Mouse (Mus musculus) limb, embryonic 14.5 days (tissue): ENCODE data around the gene Pheta1. TPM values are rescaled to one million over a fixed set of nuclear protein-coding genes. Genes with fewer than 3 reads are reported as not detected.

Experiments
- ATAC-seq: fragments of 200-750 bp; cut with Nextera tagmentation; 2 replicates; pipeline ENCODE4 v1.8.0; 2017; ENCODE audit warnings: low read depth, moderate number of reproducible peaks, moderate TSS enrichment; ENCODE audit not compliant: low FRiP score
- DNase-seq: peaks from one replicate; pipeline ENCODE4 v3.0.0-alpha.2; 2015; ENCODE audit warnings: low spot score
- H3K27ac ChIP-seq: fragments of 300-500 bp; sonication (generic); replicated peaks from 2 replicates; pipeline ENCODE4 v1.5.1; 2014; ENCODE audit warnings: low read depth, mild to moderate bottlenecking, low read length, moderate library complexity, mixed read lengths
- H3K27me3 ChIP-seq: fragments of 300-500 bp; sonication (generic); 2 replicates; pipeline ENCODE4 v1.6.1; 2014; ENCODE audit warnings: low read length, mixed read lengths; ENCODE audit not compliant: control insufficient read depth, insufficient read depth
- H3K36me3 ChIP-seq: fragments of 300-500 bp; sonication (generic); 2 replicates; pipeline ENCODE4 v1.6.1; 2014; ENCODE audit warnings: mild to moderate bottlenecking, low read length, moderate library complexity, mixed read lengths; ENCODE audit not compliant: control insufficient read depth, insufficient read depth
- H3K4me1 ChIP-seq: fragments of 300-500 bp; sonication (generic); 2 replicates; pipeline ENCODE4 v1.6.1; 2014; ENCODE audit warnings: antibody characterized with exemption, low read length, mixed read lengths; ENCODE audit not compliant: control insufficient read depth, insufficient read depth
- H3K4me2 ChIP-seq: fragments of 300-500 bp; sonication (generic); replicated peaks from 2 replicates; pipeline ENCODE4 v1.6.1; 2014; ENCODE audit warnings: low read depth, mild to moderate bottlenecking, low read length, moderate library complexity; ENCODE audit not compliant: severe bottlenecking
- H3K4me3 ChIP-seq: fragments of 300-500 bp; sonication (generic); replicated peaks from 2 replicates; pipeline ENCODE4 v1.5.1; 2014; ENCODE audit warnings: low read length
- H3K9ac ChIP-seq: fragments of 300-500 bp; sonication (generic); 2 replicates; pipeline ENCODE4 v1.6.1; 2014; ENCODE audit warnings: mild to moderate bottlenecking, low read depth, low read length, moderate library complexity; ENCODE audit not compliant: severe bottlenecking
- H3K9me3 ChIP-seq: fragments of 300-500 bp; sonication (generic); 2 replicates; pipeline ENCODE4 v1.6.1; 2016; ENCODE audit warnings: low read length; ENCODE audit not compliant: control insufficient read depth
- POLR2A ChIP-seq: fragments of 200-500 bp; IDR thresholded peaks from 2 replicates; pipeline ENCODE4 v1.8.0; 2012; ENCODE audit warnings: inconsistent platforms, mild to moderate bottlenecking, moderate library complexity, borderline replicate concordance; ENCODE audit not compliant: insufficient read depth, insufficient read length; ENCODE audit errors: extremely low read depth
- WGBS: fragments of 180-500 bp; shearing (Covaris S2); extraction: QIAGEN DNeasy Blood & Tissue Kit; methylation state at CpG from one replicate; pipeline ENCODE4 v1.1.7; 2014; 5-methylcytosine and 5-hydroxymethylcytosine counted together
- microRNA-seq: library from miRNA; unstranded; fragments of <30 nt; microRNA quantifications from one replicate; pipeline ENCODE4, GENCODE M21; 2016
- polyA plus RNA-seq, 2 experiments: library from polyadenylated mRNA; depleted of rRNA in 1 of 2; stranded (reverse) in 1 of 2; unstranded in 1 of 2; fragments of >200 nt; fragmentation: Nextera tagmentation in 1 of 2; extraction: Ambion mirVana in 1 of 2; gene quantifications; 2 replicates each; pipeline versions ENCODE4 v1.2.1 to v1.2.3; 2012 to 2014

Gene Pheta1
- polyA plus RNA-seq, 2 experiments: 21.3 to 30.1 TPM

GRCm38 (mm10) chr5:121902809-121903745, 54.3 kb downstream of the Pheta1 start:
- WGBS: 28% methylated on average over 23 of the region's 23 CpGs

More at GRCm38 (mm10) chr5:121902809-121903745, 54.3 kb downstream of the Pheta1 start:
- H3K9me3 ChIP-seq: no peaks in the 10 kb centered on the region
- H3K27me3 ChIP-seq: no peaks in the 10 kb centered on the region
- H3K4me2 ChIP-seq: no peak overlapping the region
- no peak for DNase-seq
- no peak overlapping the region for H3K4me3 ChIP-seq
- ATAC-seq: no peak
- H3K4me1 ChIP-seq: no peaks in the 10 kb centered on the region
- no peak overlapping the region for H3K9ac ChIP-seq
- no peaks in the 10 kb centered on the region for H3K36me3 ChIP-seq
- no peak for TF ChIP-seq POLR2A
- no peak overlapping the region for H3K27ac ChIP-seq

Small RNA genes within 50 kb of the gene (microRNA-seq; reads per million reads assigned to microRNA genes)
- not detected for gene Mir7031

Other genes starting within 250 kb of the Pheta1 start
- 2.0 and 3.2 TPM in 2 replicates for gene Acad12, start 230.0 kb upstream of the Pheta1 start, polyA plus RNA-seq (2012; rRNA removed)
- 1.6 and 2.1 TPM in 2 replicates for gene Acad12, start 230.0 kb upstream of the Pheta1 start, polyA plus RNA-seq (2014; fragmentation: Nextera tagmentation; extraction: Ambion mirVana)
- 2.6 and 2.7 TPM in 2 replicates for gene Acad10, start 188.5 kb upstream of the Pheta1 start, polyA plus RNA-seq (2012; rRNA removed)
- gene Acad10, start 188.5 kb upstream of the Pheta1 start, polyA plus RNA-seq (2014; fragmentation: Nextera tagmentation; extraction: Ambion mirVana): 1.3 and 2.2 TPM in 2 replicates
- gene Brap, start 188.4 kb upstream of the Pheta1 start, polyA plus RNA-seq (2012; rRNA removed): 26.1 and 28.2 TPM in 2 replicates
- gene Brap, start 188.4 kb upstream of the Pheta1 start, polyA plus RNA-seq (2014; fragmentation: Nextera tagmentation; extraction: Ambion mirVana): 44.6 and 52.7 TPM in 2 replicates
- 156 and 220 TPM in 2 replicates for gene Atxn2, start 137.6 kb upstream of the Pheta1 start, polyA plus RNA-seq (2012; rRNA removed)
- gene Atxn2, start 137.6 kb upstream of the Pheta1 start, polyA plus RNA-seq (2014; fragmentation: Nextera tagmentation; extraction: Ambion mirVana): 87.2 and 108 TPM in 2 replicates
- gene Sh2b3, start 11.3 kb upstream of the Pheta1 start, polyA plus RNA-seq (2012; rRNA removed): 24.1 and 34.9 TPM in 2 replicates
- gene Sh2b3, start 11.3 kb upstream of the Pheta1 start, polyA plus RNA-seq (2014; fragmentation: Nextera tagmentation; extraction: Ambion mirVana): 18.5 and 19.7 TPM in 2 replicates
- 6.1 and 8.2 TPM in 2 replicates for gene Cux2, start 201.1 kb downstream of the Pheta1 start, polyA plus RNA-seq (2012; rRNA removed)
- 3.0 and 3.2 TPM in 2 replicates for gene Cux2, start 201.1 kb downstream of the Pheta1 start, polyA plus RNA-seq (2014; fragmentation: Nextera tagmentation; extraction: Ambion mirVana)